Mouse (Mus musculus): Measurements from ENCODE around the gene 5730409E04Rik. TPM values are rescaled to one million over a fixed set of nuclear protein-coding genes. Genes with fewer than 3 reads are reported as not detected.
A peak's percentile ranks its signal among the peaks of the same experiment; 100 is the strongest.

5730409E04Rik gene
- polyA plus RNA-seq, 1 experiment from 2014 or later: 1.2 TPM

DNA sequence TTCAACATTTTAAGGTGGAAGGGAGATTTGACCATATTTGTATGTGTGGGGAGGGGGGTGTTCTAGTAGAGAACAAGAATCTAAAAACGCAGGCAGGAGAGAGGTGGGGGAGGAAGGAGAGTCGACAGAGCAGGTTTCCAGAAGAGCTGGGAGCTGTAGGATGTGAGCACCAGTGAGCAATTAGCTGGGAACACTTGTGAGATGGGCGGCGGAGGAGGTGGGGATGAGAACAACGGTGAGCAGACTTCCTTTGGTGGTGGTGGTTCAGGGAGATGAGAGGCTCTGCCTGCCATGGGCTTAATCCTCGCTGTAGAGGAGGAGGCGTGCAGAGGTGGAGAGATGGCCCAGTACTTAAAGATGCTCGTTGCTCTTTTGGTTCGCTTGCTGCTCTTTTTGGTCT lies 32.3 kb downstream of the 5730409E04Rik start:
- 46% methylated on average over 9 of the region's 9 CpGs for WGBS
- H3K9me3 ChIP-seq (ENCODE audit: control insufficient read depth): no peaks in the 10 kb centered on the region
- H3K9ac ChIP-seq (ENCODE audit: low read depth, low read length): no peak overlapping the region
- no peaks in the 10 kb centered on the region for H3K27me3 ChIP-seq (replicated peaks; ENCODE audit: control insufficient read depth, insufficient read depth, low read length)
- no peaks in the 10 kb centered on the region for H3K4me1 ChIP-seq (replicated peaks; ENCODE audit: control insufficient read depth, insufficient read depth, low read length)
- H3K27ac ChIP-seq (ENCODE audit: low read depth, low read length): no peak overlapping the region
- H3K36me3 ChIP-seq (ENCODE audit: control insufficient read depth, insufficient read depth): no peaks in the 10 kb centered on the region
- no peak for ATAC-seq
- H3K4me3 ChIP-seq (ENCODE audit: low read depth, low read length): no peak overlapping the region
- no peak overlapping the region for H3K4me2 ChIP-seq (replicated peaks; ENCODE audit: low read depth)
- TF ChIP-seq CTCF (IDR thresholded peaks at IDR 0.05; ENCODE audit: low read depth): no peak

DNA sequence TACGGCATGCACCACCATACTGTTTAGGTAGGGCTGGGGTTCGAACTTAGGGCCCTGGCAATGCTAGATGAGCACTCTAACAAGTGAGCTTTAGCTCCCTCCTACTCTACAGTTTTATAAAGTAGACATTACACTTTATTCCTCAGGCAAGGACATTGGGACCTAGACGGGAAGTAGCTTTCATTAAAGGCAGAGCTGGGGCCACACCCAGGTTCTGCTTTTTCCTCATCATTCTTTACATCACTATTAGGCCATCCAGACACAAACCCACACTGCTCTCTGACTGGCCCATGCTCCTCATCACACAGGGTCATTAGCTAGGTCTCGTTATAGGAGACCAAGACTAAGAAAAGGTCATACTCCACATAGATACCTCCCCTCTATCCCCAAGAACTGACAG lies 34.2 kb downstream of the 5730409E04Rik start:
- H3K27me3 ChIP-seq (replicated peaks; ENCODE audit: control insufficient read depth, insufficient read depth, low read length): no peaks in the 10 kb centered on the region
- no peak overlapping the region for H3K27ac ChIP-seq (ENCODE audit: low read depth, low read length)
- no peaks in the 10 kb centered on the region for H3K9me3 ChIP-seq (ENCODE audit: control insufficient read depth)
- TF ChIP-seq CTCF (IDR thresholded peaks at IDR 0.05; ENCODE audit: low read depth): no peak
- no peak overlapping the region for H3K9ac ChIP-seq (ENCODE audit: low read depth, low read length)
- ATAC-seq: peak; percentile 53
- WGBS: 52% methylated on average over 4 of the region's 4 CpGs
- H3K4me2 ChIP-seq (replicated peaks; ENCODE audit: low read depth): no peak overlapping the region
- H3K36me3 ChIP-seq (ENCODE audit: control insufficient read depth, insufficient read depth): no peaks in the 10 kb centered on the region
- no peaks in the 10 kb centered on the region for H3K4me1 ChIP-seq (replicated peaks; ENCODE audit: control insufficient read depth, insufficient read depth, low read length)
- H3K4me3 ChIP-seq (ENCODE audit: low read depth, low read length): no peak overlapping the region

DNA sequence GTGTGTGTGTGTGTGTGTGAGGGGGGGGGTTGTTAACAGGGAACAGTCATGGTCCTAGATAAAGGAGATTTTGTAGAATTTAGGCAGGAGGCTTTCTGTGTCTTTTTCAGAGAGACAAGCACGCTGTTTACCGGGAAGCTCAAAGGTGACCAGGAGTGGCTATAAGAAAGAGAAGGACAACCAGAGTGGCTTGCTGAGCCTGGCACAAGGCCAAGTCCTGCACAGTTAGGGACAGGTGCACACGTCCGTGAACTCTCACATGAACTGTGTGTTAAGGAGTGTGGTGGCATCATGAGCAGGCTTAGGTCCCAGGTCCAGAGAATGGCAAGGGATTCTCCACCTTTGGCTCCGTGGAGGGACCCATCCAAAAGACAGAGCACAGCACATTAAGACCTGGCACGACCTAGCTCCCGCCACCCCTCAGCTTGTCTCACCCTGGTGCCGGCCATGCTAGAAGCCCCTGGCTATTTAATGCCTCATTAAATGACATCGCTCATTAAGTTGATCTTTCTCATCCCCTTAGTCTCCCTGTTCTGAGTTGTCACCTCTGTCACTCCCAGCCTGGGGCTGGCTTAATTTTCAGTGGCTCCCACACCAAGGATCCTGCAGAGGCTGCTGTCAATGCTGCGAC lies 34.8 kb downstream of the 5730409E04Rik start:
- Histone ChIP-seq H3K9ac (ENCODE audit: low read depth, low read length) (no peak overlapping the region), H3K36me3 (ENCODE audit: control insufficient read depth, insufficient read depth) (no peaks in the 10 kb centered on the region), H3K4me3 (ENCODE audit: low read depth, low read length) (no peak overlapping the region), H3K4me2 (replicated peaks; ENCODE audit: low read depth) (no peak overlapping the region), H3K9me3 (ENCODE audit: control insufficient read depth) (no peaks in the 10 kb centered on the region), H3K27me3 (replicated peaks; ENCODE audit: control insufficient read depth, insufficient read depth, low read length) (no peaks in the 10 kb centered on the region), H3K27ac (ENCODE audit: low read depth, low read length) (no peak overlapping the region), H3K4me1 (replicated peaks; ENCODE audit: control insufficient read depth, insufficient read depth, low read length) (no peaks in the 10 kb centered on the region)
- peak; percentile 54 for ATAC-seq
- TF ChIP-seq CTCF (IDR thresholded peaks at IDR 0.05; ENCODE audit: low read depth): no peak
- 63% methylated on average over 10 of the region's 10 CpGs for WGBS

GRCm38 (mm10) chr4:126647996-126648910 lies 38.6 kb downstream of the 5730409E04Rik start:
- H3K27me3 ChIP-seq (replicated peaks; ENCODE audit: control insufficient read depth, insufficient read depth, low read length): 0 out of 2 replicates have a peak, but pooled peaks cover 5% of the 10 kb centered on the region
- H3K4me2 ChIP-seq (replicated peaks; ENCODE audit: low read depth): no peak overlapping the region
- no peak overlapping the region for H3K4me3 ChIP-seq (ENCODE audit: low read depth, low read length)
- H3K9ac ChIP-seq (ENCODE audit: low read depth, low read length): no peak overlapping the region
- H3K27ac ChIP-seq (ENCODE audit: low read depth, low read length): no peak overlapping the region
- ATAC-seq: no peak
- H3K36me3 ChIP-seq (ENCODE audit: control insufficient read depth, insufficient read depth): no peaks in the 10 kb centered on the region
- no peaks in the 10 kb centered on the region for H3K4me1 ChIP-seq (replicated peaks; ENCODE audit: control insufficient read depth, insufficient read depth, low read length)
- H3K9me3 ChIP-seq (ENCODE audit: control insufficient read depth): no peaks in the 10 kb centered on the region
- TF ChIP-seq CTCF (IDR thresholded peaks at IDR 0.05; ENCODE audit: low read depth): no peak
- WGBS: 60% methylated on average over 24 of the region's 24 CpGs

GRCm38 (mm10) chr4:126653148-126653547 lies 43.5 kb downstream of the 5730409E04Rik start:
- no peaks in the 10 kb centered on the region for H3K36me3 ChIP-seq (ENCODE audit: control insufficient read depth, insufficient read depth)
- no peaks in the 10 kb centered on the region for H3K9me3 ChIP-seq (ENCODE audit: control insufficient read depth)
- H3K27me3 ChIP-seq (replicated peaks; ENCODE audit: control insufficient read depth, insufficient read depth, low read length): 0 out of 2 replicates have a peak, but pooled peaks cover 5% of the 10 kb centered on the region
- no peak overlapping the region for H3K9ac ChIP-seq (ENCODE audit: low read depth, low read length)
- ATAC-seq: no peak
- H3K4me1 ChIP-seq (replicated peaks; ENCODE audit: control insufficient read depth, insufficient read depth, low read length): no peaks in the 10 kb centered on the region
- no peak overlapping the region for H3K4me2 ChIP-seq (replicated peaks; ENCODE audit: low read depth)
- no peak overlapping the region for H3K27ac ChIP-seq (ENCODE audit: low read depth, low read length)
- H3K4me3 ChIP-seq (ENCODE audit: low read depth, low read length): no peak overlapping the region
- 78% methylated on average over 5 of the region's 5 CpGs for WGBS
- no peak for TF ChIP-seq CTCF (IDR thresholded peaks at IDR 0.05; ENCODE audit: low read depth)

DNA sequence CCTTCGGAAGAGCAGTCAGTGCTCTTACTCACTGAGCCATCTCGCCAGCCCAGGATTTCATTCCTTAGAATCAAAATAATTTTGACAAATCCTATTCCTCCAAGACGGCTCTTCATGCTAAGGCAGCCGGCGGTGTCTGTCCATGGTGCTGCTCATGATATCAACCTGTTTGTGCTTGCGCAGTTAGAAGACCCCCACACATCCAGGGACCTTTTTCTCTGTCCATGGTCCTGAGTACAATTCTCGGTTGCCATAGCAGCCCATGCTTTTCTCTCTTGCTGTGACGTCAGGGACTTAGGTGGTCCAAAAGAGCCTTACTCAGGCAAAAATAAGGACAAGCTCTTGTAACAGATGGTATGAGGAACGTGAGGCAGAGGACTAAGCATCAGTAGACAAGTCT lies 45.7 kb downstream of the 5730409E04Rik start:
- H3K4me2 ChIP-seq (replicated peaks; ENCODE audit: low read depth): no peak overlapping the region
- ATAC-seq: no peak
- H3K4me3 ChIP-seq (ENCODE audit: low read depth, low read length): no peak overlapping the region
- H3K27me3 ChIP-seq (replicated peaks; ENCODE audit: control insufficient read depth, insufficient read depth, low read length): 0 out of 2 replicates have a peak, but pooled peaks cover 5% of the 10 kb centered on the region
- no peak for TF ChIP-seq CTCF (IDR thresholded peaks at IDR 0.05; ENCODE audit: low read depth)
- no peaks in the 10 kb centered on the region for H3K36me3 ChIP-seq (ENCODE audit: control insufficient read depth, insufficient read depth)
- H3K9ac ChIP-seq (ENCODE audit: low read depth, low read length): no peak overlapping the region
- H3K9me3 ChIP-seq (ENCODE audit: control insufficient read depth): no peaks in the 10 kb centered on the region
- H3K27ac ChIP-seq (ENCODE audit: low read depth, low read length): no peak overlapping the region
- H3K4me1 ChIP-seq (replicated peaks; ENCODE audit: control insufficient read depth, insufficient read depth, low read length): no peaks in the 10 kb centered on the region
- WGBS: 8% methylated on average over 9 of the region's 9 CpGs
